Comparison of ENCODE assay signal across 8 mouse cellular contexts in the genomic region with DNA sequence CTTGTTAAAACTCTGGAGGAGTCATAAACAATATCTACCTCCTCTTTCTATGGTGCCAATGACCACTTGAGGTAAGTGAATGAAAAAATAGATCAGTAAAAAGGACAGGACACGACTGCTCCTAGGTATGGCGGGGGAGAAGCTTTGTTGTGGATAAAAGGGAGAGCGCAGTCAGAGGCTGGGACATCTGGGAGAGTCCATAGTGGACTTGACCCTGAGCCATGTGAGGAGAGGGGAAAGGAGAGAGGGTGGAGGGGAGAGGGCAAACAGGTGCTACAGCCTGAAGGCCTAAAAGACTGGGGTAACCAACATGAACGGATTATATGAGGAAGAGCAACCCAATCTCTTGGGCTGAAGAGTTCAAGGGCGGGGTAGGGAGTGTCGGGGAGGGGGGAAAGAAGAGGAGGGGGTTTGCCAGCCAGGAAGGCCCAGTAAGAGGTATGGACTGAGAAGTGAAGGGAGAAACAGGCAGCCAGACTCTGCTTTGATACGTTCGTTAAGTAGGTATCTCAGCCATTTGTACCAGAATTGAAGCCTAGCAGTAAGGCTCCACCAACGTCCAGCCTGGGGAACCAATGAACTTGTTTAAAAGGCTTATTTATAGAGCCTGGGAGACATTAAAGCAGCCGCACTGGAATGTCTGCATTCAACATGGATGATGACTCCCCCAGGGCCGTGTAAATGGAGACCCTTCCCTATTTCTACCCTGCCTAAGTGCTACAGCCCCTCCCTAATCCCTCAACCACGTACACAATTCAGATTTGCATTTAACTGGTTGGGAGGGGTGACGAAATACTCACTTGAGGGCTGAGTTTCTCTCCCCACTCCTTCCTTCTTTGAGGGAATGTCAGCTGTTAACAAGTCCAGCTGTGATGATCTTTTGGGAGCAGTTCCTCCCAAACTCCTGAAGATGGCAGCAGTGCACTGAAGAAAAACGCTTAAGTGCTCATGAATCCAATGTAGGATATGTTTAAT. TPM values are rescaled to one million over a fixed set of nuclear protein-coding genes. Genes with fewer than 3 reads are reported as not detected.
DNase-seq lines count a peak whose midpoint lies in the region; ATAC-seq lines count a peak whose summit lies in the region.

No protein-coding gene starts in this region.

- no peak overlapping the region for H3K4me2 ChIP-seq in neural tube, embryonic 15.5 days

- 44% methylated on average over 14 of the region's 14 CpGs for WGBS in neural tube, embryonic 15.5 days

- H3K9ac ChIP-seq in neural tube, embryonic 15.5 days (replicated peaks) = no peak overlapping the region

- no peaks in the 10 kb centered on the region for H3K36me3 ChIP-seq in neural tube, embryonic 15.5 days

- no peaks in the 10 kb centered on the region for H3K9me3 ChIP-seq in neural tube, embryonic 15.5 days (replicated peaks)

- H3K27ac ChIP-seq in neural tube, embryonic 15.5 days (replicated peaks) = no peak overlapping the region

- no peaks in the 10 kb centered on the region; the same call in 1 of the 2 replicates for H3K27me3 ChIP-seq in neural tube, embryonic 15.5 days (replicated peaks)

- peak; percentile 59 for DNase-seq in CD4-positive, CD25-positive, alpha-beta regulatory T cell, adult 2 months (ENCODE audit: low read depth, low spot score)
- DNase-seq in left cerebral cortex, postnatal 4 days = peak; percentile 12
- DNase-seq in left cerebral cortex, adult 8-10 months (ENCODE audit: low spot score in 2 of 2) = no peak
- DNase-seq in embryo, embryonic 10.5 days (ENCODE audit: low spot score) = peak; percentile 80
- DNase-seq in hindlimb bud, embryonic 11.5 days (ENCODE audit: extremely low spot score, low read depth, low spot score) = peak; percentile 47
- DNase-seq in thymus, postnatal 25 days = no peak

- H3K4me1 ChIP-seq in neural tube, embryonic 15.5 days = 0 out of 2 replicates have a peak, but pooled peaks cover 3% of the 10 kb centered on the region

- H3K4me3 ChIP-seq in neural tube, embryonic 15.5 days (replicated peaks) = no peak overlapping the region

- intact Hi-C loops in left cerebral cortex, postnatal 4 days (cut with DNase I) = loop anchor here (10.0 kb wide), 1 partner anchor 1744 kb away; no protein-coding TSS in a partner anchor

- ATAC-seq in CD4-positive, CD25-positive, alpha-beta regulatory T cell, adult 4 months = no peak
- peak; percentile 65; the same call in 1 of the 2 replicates for ATAC-seq in neural tube, embryonic 15.5 days (ENCODE audit: low FRiP score)

RNA-seq across cellular contexts. Expression of a gene that starts 26.0 kb away (rescaled TPM):
- polyA plus RNA-seq in CD4-positive, CD25-positive, alpha-beta regulatory T cell, adult 4 months (2017; shearing (Covaris generic)) = 10 to 100 TPM; 14.1 to 22.1 TPM
- total RNA-seq in left cerebral cortex, postnatal 4 days (2021) = 10 to 100 TPM; 35.8 to 36.2 TPM
- 10 to 100 TPM; 24.7 to 27.1 (median 25.8) TPM for total RNA-seq in left cerebral cortex, adult 8-10 months (2022)
- polyA plus RNA-seq in neural tube, embryonic 15.5 days (2015; fragmentation: Nextera tagmentation; extraction: Ambion mirVana) = 26.8 and 27.3 TPM in 2 replicates

Comparison
In these comparisons a context has a peak if more than half of its experiments do, and no peak if none do; other contexts are left out.
1. DNase-seq: peak in CD4-positive, CD25-positive, alpha-beta regulatory T cell, adult 2 months (single experiment), left cerebral cortex, postnatal 4 days (single experiment), embryo, embryonic 10.5 days (single experiment) and hindlimb bud, embryonic 11.5 days (single experiment); none in left cerebral cortex, adult 8-10 months (0 of 2) and thymus, postnatal 25 days (single experiment).